Mouse (Mus musculus) midbrain, postnatal 0 days (tissue): ENCODE data around the gene Rtn4rl2. TPM values are rescaled to one million over a fixed set of nuclear protein-coding genes. Genes with fewer than 3 reads are reported as not detected.
A peak's percentile ranks its signal among the peaks of the same experiment; 100 is the strongest.

ENCODE experiments used
- ATAC-seq: fragments of 200-750 bp; cut with Nextera tagmentation; 2 replicates; pipeline ENCODE4 v1.8.0; 2017; ENCODE audit warnings: moderate number of reproducible peaks, mild to moderate bottlenecking, moderate TSS enrichment, moderate library complexity; ENCODE audit not compliant: low FRiP score
- DNase-seq: peaks from one replicate; pipeline ENCODE4 v3.0.0-alpha.2; 2015; ENCODE audit warnings: low spot score
- H3K27ac ChIP-seq: fragments of 300-500 bp; sonication (generic); 2 replicates; pipeline ENCODE4 v1.5.1; 2014; ENCODE audit warnings: low read depth, mild to moderate bottlenecking, low read length, mixed read lengths
- H3K27me3 ChIP-seq: fragments of 300-500 bp; sonication (generic); 2 replicates; pipeline ENCODE4 v1.6.1; 2014; ENCODE audit warnings: low read length, control low read depth, mixed read lengths; ENCODE audit not compliant: insufficient read depth
- H3K36me3 ChIP-seq: fragments of 300-500 bp; sonication (generic); 2 replicates; pipeline ENCODE4 v1.6.1; 2014; ENCODE audit warnings: low read length, control low read depth, mixed read lengths; ENCODE audit not compliant: insufficient read depth
- H3K4me1 ChIP-seq: fragments of 300-500 bp; sonication (generic); 2 replicates; pipeline ENCODE4 v1.6.1; 2014; ENCODE audit warnings: mild to moderate bottlenecking, control low read depth, antibody characterized with exemption, low read length, mixed read lengths; ENCODE audit not compliant: insufficient read depth
- H3K4me2 ChIP-seq: fragments of 300-500 bp; sonication (generic); 2 replicates; pipeline ENCODE4 v1.6.1; 2014; ENCODE audit warnings: low read depth, mild to moderate bottlenecking, low read length, mixed read lengths; ENCODE audit not compliant: poor library complexity, severe bottlenecking
- H3K4me3 ChIP-seq: fragments of 300-500 bp; sonication (generic); 2 replicates; pipeline ENCODE4 v1.5.1; 2014; ENCODE audit warnings: low read depth, mild to moderate bottlenecking, low read length, moderate library complexity
- H3K9ac ChIP-seq: fragments of 300-500 bp; sonication (generic); replicated peaks from 2 replicates; pipeline ENCODE4 v1.6.1; 2014; ENCODE audit warnings: mild to moderate bottlenecking, low read length, moderate library complexity, mixed read lengths; ENCODE audit not compliant: poor library complexity, severe bottlenecking
- H3K9me3 ChIP-seq: fragments of 300-500 bp; sonication (generic); 2 replicates; pipeline ENCODE4 v1.6.1; 2016; ENCODE audit warnings: low read length, control low read depth
- CTCF ChIP-seq: IDR thresholded peaks from 2 replicates; pipeline ENCODE4 v1.5.1; 2016; ENCODE audit warnings: antibody characterized with exemption, mild to moderate bottlenecking
- WGBS: fragments of 180-500 bp; shearing (Covaris S2); extraction: QIAGEN DNeasy Blood & Tissue Kit; methylation state at CpG from one replicate; pipeline ENCODE4 v1.1.7; 2014; 5-methylcytosine and 5-hydroxymethylcytosine counted together
- polyA plus RNA-seq: library from polyadenylated mRNA; unstranded; fragments of >200 nt; fragmentation: Nextera tagmentation; extraction: Ambion mirVana; gene quantifications from 2 replicates; pipeline ENCODE4 v1.2.1, GENCODE M21; 2015
- total RNA-seq: library from RNA; depleted of rRNA; stranded (reverse); fragments of >200 nt; gene quantifications from 2 replicates; pipeline ENCODE4 v1.2.3, GENCODE M21; 2014

Gene Rtn4rl2
- total and polyA plus RNA-seq, 2 experiments from 2014 or later: 6.5 to 11.4 TPM

DNA sequence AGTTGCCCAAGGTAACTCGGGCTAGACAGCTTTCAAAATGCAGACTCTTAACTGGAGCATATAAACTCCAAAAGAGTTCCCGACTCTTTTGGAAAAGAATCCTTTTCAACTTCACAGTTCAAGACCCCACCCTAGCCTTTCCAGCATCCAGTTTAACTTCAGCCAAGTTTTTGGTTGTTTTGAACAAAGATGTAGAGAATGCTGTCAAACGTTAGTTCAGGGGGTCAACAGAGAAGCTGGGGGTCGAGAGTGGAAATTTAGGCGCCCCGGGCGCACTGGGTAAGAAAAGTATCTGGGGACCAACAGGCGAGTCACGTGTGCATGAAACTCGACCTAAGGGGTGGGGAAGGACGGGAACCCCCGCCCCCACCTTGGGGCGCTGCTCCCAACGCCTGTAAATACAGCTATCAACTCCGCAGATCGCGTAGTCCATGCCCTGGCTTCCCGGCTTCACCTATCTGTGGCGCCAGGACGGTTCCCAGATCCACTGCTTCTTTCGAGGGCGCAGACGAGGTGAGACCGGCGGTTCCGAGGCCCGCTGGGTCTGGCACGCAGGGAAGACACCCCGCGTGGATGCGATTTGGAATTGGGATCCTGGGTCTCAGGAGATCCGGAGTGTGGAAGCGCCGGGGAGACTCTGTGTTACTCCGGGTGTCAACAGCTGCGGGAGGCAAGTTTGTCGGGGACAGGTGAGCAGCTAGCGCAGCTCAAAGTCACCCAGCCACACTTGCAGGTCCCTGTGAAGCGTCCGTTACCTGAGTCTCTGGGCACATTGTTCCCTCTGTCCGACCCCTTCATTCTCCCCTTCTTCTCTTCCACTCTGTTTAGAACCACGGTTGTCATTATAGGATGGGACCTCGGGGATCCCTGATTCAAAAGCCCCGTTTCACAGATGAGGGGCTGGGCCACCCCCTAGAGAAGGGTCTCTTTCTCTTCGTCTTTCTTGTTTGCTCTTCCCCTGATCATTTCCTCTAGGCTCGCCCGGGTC is 47.2 kb downstream of the Rtn4rl2 start:
- ATAC-seq (no peak), DNase-seq (no peak)
- Histone ChIP-seq H3K27me3 (peaks cover 38% of the 10 kb centered on the region), H3K4me2 (peak overlapping the region; percentile 99), H3K9me3 (no peaks in the 10 kb centered on the region), H3K27ac (no peak overlapping the region), H3K4me3 (peak overlapping the region; percentile 51), H3K9ac (0 out of 2 replicates have a peak overlapping the region, but pooled peaks have one; percentile 33), H3K36me3 (no peaks in the 10 kb centered on the region), H3K4me1 (peaks cover 11% of the 10 kb centered on the region)
- WGBS: 1% methylated on average over 47 of the region's 47 CpGs
- no peak for TF ChIP-seq CTCF

- WGBS: 22% methylated on average over 10 of the region's 10 CpGs
- Histone ChIP-seq H3K9ac (no peak within 1 kb of the TSS), H3K4me1 (peaks cover 11% of the 10 kb centered on the region), H3K9me3 (no peaks in the 10 kb centered on the region), H3K4me3 (peak within 1 kb of the TSS; percentile 51), H3K27me3 (peaks cover 38% of the 10 kb centered on the region), H3K4me2 (peak within 1 kb of the TSS; percentile 99), H3K36me3 (no peaks in the 10 kb centered on the region), H3K27ac (no peak within 1 kb of the TSS)
- ATAC-seq (no peak), DNase-seq (no peak)
- TF ChIP-seq CTCF: no peak
These were observed 47.9 kb downstream of the Rtn4rl2 start, which contains the start of gene Slc43a1 for GRCm38 (mm10) chr2:84838593-84838949. TSS of gene Slc43a1 (plus strand) at chr2:84838850.

- 27% methylated on average over 9 of the region's 9 CpGs for WGBS
- ATAC-seq (no peak), DNase-seq (no peak)
- no peak overlapping the region for H3K4me2 ChIP-seq
- H3K36me3 ChIP-seq: no peaks in the 10 kb centered on the region
- H3K4me1 ChIP-seq: peaks cover 11% of the 10 kb centered on the region
- H3K9ac ChIP-seq: no peak overlapping the region
- no peak overlapping the region for H3K4me3 ChIP-seq
- H3K27ac ChIP-seq: no peak overlapping the region
- H3K9me3 ChIP-seq: no peaks in the 10 kb centered on the region
- H3K27me3 ChIP-seq: peaks cover 38% of the 10 kb centered on the region
- no peak for TF ChIP-seq CTCF
These were observed 48.5 kb downstream of the Rtn4rl2 start for GRCm38 (mm10) chr2:84837817-84838592.

DNA sequence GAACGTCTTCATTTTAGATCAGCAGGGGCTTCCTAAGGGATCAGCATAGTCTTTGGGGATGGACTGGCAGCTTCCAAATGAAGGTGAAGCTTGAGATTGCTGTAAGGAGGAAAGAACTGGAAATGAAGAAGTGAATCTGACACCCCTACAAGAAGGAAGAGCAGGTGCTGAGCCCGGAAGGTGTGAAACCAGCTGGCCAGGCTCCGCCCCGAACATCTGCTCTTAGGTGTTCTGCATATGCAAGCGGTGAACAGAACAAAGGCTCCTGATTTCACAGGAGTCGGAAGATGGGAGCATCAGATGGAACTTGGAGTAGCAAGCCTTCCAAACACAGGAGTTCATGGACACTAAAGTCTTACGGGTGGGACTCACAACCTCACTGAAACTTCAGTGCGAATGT is 49.4 kb downstream of the Rtn4rl2 start:
- H3K9ac ChIP-seq: no peak overlapping the region
- peaks cover 11% of the 10 kb centered on the region for H3K4me1 ChIP-seq
- H3K36me3 ChIP-seq: no peaks in the 10 kb centered on the region
- ATAC-seq: no peak
- peaks cover 38% of the 10 kb centered on the region for H3K27me3 ChIP-seq
- WGBS: 70% methylated on average over 8 of the region's 8 CpGs
- no peaks in the 10 kb centered on the region for H3K9me3 ChIP-seq
- DNase-seq: no peak
- TF ChIP-seq CTCF: no peak
- H3K4me2 ChIP-seq: no peak overlapping the region
- H3K4me3 ChIP-seq: no peak overlapping the region
- H3K27ac ChIP-seq: no peak overlapping the region

GRCm38 (mm10) chr2:84831666-84832391 is 54.7 kb downstream of the Rtn4rl2 start:
- ATAC-seq: peak; percentile 67
- peaks cover 7% of the 10 kb centered on the region; the same call in 1 of the 2 replicates for H3K36me3 ChIP-seq
- H3K4me1 ChIP-seq: peaks cover 3% of the 10 kb centered on the region; the same call in 1 of the 2 replicates
- H3K27ac ChIP-seq: 0 out of 2 replicates have a peak overlapping the region, but pooled peaks have one; percentile 26
- no peak overlapping the region for H3K9ac ChIP-seq
- 30% methylated on average over 10 of the region's 10 CpGs for WGBS
- TF ChIP-seq CTCF: peak; percentile 96
- H3K9me3 ChIP-seq: no peaks in the 10 kb centered on the region
- 0 out of 2 replicates have a peak, but pooled peaks cover under 1% of the 10 kb centered on the region for H3K27me3 ChIP-seq
- no peak overlapping the region for H3K4me2 ChIP-seq
- peak; percentile 94 for DNase-seq
- H3K4me3 ChIP-seq: no peak overlapping the region
